Mouse (Mus musculus): ENCODE data around the gene Mdga1.
A peak's percentile ranks its signal among the peaks of the same experiment; 100 is the strongest.

Mdga1 gene

DNA sequence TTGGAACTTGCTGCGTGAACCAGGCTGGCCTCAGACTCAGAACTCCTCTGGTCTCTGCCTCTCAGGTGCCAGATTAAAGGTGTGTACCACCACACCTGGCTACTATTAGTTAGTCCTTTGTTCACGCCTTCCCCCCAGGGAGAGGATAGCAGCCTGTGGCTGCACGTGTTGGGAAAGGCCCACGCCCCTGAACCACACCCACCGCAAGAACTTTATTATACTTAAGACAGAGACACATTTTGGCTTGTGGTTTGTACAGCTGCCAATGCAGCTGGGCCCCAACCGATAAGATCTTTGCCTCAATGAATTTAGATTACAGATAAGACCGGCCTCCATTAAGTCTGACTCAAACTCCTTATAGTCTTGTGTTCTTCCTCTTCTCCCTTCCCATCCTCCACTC, 10.0 kb upstream of the Mdga1 start:
- DNase-seq = peak; percentile 51 to 58

DNA sequence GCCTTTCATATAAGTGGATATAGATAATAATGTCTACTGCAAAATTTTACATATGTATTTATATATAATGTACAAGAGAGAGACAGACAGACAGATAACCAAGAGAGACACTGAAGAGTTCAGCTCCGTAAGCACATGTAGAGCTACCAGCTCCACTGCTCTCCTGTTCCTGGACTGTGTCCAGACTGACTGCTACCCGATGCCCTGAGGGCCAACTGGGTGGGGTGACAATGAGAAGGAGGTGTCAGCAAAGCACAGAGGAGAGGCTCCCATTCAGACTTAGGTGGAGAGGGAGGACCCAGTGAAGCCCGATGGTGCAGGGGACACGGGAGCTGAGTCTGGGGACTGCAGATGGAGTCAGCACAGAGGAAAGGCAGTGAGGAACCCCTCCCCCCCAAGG, 9.1 kb upstream of the Mdga1 start:
- no peak for DNase-seq

DNA sequence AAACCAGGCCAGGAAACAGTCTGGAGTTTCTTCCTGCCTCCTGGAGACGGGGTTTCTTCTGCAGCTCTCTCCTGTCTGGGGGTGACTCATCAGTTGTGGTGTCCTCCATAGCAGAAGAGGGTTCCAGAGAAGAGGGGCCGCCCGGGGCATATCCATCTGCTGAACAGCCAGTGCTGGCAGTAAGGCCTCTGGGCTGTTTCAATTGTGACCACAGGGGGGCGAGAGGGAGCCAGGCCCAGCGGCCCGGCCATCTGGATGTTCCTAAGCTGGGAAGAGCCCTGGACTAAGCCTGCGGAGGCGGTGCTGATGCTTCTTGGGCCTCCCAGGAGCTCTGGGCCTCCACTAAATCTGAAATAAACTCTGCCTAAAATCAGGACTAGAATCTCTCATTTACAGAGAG, 5.8 kb upstream of the Mdga1 start:
- peak; percentile 71 to 73 for DNase-seq

DNA sequence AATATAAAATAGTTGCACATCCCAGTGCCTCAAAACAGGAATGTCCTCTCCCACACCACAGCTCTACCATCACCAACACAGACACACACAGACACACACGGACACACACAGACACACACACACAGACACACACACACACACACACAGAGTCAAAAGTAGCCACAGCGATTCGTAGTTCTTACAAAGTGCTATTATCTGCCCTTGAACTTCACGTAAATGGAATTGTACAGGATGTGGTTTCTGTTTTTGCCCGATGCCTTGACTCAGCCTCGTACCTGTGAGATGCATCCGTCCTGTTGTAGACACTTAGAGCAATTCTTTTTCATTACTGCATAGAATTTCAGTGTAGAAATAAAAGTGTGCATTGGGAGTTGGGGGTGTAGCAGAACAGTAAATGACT, 3.3 kb upstream of the Mdga1 start:
- DNase-seq = peak; percentile 15 to 36

DNA sequence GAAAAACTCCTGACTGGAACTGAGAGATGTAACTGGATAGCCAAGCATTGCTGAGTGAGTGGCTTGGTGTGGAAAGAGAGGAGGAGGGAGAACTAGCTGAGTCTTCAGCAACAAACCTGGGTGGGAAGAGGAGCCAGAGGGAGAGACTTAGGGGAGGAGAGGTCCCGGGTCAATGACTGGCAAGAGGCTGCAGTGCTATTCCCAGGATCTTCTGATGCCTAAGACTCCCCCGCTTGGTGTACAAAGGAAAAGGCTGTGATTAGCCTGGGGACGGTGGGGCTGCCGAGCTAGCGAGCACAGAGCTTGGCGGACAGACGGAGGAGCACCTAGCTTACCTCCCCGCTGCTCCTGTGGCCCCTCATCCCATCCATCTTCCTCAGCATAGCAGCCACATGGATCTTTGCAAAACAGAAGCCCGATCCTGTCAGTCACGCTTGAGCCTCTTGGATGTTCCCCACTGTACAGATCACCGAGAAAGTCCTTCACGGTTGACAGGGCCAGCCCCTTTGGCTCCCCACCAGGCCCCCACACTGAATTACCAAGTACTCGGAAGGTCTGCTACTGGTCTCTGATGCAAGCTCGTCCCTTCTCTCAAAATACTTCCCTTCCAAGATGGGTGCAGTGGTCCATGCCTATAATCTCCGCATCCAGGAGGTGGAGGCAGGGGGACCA, 2.0 kb upstream of the Mdga1 start:
- DNase-seq = no peak

DNA sequence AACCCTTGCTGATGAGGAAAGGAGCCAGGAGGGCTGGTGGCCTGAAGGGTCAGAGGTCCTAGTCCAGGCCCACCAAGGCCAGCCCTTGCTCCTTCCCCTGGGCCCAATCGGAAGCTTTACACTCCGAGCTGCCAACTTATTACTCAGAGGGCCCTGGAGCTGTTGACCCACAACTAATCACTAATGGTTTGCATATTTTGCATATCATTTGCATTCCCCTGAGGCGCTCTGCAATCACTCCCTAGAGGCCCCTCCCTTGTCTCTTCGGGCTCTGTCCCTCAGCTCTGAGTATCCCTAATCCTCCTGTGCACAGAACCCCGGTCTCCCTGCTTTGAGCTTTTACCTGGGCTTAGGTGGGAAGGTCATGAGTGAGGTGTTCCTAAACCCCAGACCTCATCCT, 4.4 kb downstream of the Mdga1 start:
- no peak for DNase-seq

DNA sequence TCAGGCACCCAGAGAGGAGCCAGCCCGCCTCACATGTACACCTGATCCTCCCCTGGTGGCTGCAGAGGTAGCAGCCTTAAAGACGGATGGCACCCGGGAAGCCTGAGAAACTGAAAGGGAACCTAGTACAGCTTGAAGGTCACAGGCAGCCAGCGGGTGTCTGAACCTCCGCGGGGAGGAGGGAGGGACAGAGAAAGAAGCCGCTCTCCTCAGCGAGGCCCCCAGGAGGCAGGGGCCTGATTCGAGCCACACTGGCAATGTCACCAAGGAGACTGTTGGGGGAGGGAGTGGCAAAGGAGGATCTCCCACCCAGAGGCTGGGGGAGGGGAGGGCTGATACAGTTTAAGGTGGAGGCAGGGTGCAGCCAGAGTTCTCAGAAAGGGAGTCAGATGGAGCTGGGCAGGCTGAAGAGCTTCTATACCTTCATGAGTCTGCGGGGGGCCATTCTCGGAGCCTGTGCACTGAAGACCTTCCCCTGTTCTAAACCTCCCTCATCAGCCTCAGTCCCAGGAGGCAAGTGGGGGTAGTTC, 6.1 kb downstream of the Mdga1 start:
- DNase-seq = peak; percentile 42 to 46

DNA sequence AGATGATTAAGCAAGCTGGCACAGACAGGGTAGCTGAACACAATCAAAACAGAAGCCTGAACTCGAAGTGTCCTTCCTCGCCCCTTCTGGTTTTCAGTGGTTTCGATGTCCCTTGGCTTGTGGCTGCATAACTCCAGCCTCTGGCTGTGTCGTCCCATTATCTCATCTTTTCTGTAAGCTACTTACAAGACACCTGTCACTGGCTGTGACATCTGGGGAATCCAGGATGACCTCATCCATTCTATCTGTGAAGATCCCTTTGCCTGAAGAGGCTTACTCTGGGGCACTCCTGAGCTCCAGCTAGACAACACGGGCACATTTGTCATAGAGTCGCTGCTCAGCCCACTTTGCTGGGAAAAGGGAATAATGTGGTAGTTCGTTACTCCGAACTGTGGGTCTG, 14.0 kb downstream of the Mdga1 start:
- DNase-seq = no peak

DNA sequence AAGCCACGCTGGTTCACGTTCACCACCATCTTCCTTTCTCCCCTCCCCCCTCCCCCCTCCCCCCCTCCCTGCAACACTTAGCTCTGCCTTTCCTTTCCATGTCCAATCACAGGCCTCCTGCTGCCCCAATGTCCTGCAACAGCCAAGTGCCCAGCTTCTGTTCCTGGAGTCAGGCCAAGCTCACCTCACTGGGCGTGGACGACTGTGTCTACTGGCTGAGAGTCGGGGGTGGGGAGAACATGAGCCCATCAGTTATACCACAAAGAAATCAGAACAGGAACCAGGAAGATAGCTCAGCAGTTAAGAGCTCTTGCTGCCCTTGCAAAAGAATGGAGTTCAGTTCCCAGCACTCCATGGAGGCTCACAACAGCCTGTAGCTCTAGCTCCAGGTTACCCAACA, 15.6 kb downstream of the Mdga1 start:
- no peak for DNase-seq

DNA sequence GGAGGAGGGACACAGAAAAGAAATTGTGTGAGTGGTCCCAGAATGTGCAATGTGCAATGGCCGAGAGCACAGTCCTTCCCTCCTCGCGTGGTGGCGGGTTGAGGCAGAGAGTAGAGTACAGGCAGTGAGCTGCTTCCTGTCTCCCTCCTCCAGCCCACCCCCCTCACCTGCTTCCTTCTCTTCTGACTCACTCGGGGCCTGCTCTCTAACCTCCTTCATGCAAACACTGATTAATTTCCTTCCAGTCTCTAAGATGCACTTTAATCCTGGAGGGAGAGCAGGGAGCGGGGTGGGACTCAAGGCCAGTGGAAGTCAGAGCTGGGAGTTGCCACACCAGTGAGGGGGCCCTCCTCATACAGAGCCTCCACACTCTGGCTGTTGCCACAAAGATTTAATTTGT, 18.8 kb downstream of the Mdga1 start:
- peak; percentile 59 to 69 for DNase-seq

DNA sequence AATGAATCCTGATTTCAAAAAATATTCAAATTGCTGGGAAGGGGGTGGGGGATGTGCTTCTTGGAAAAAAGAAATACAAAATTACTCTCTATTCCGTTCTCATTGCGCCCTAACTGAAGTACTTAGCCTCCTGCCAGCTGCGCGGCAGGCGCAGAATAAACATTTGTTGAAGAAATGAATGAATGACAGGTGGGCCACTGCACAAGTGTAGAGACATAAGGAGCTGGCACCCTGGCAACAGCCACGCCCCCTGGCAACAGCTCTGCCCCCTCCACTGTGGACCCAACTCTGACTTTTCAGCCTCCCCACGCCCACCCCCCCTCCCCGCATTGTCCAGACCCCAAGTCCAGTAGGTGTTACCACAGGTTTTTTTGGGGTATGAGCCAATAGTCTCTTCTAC, 19.3 kb downstream of the Mdga1 start:
- peak in 1 of 2 experiments; percentile 36 for DNase-seq

DNA sequence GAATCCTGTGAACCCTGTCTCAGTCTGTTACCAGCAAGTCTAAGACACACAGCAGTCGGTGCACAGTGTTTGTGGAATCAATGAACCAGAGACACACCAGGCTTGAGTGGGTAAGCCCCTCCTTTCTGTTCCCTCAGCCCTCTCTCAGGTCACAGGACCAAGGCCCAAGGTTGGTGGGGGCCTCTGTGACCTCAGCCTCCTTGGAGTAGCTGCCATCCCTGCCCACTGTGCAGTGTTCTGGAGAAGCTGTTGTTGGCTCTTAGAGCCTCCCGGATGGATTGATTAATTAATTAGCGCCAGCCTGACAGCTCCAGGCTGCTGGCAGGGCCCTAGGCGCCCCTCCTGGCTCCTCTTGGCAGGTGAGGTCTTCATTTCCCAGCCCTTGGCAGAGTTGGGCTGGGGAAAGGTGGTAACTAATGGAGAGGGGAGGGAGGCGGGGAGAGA, 22.6 kb downstream of the Mdga1 start:
- no peak for DNase-seq

DNA sequence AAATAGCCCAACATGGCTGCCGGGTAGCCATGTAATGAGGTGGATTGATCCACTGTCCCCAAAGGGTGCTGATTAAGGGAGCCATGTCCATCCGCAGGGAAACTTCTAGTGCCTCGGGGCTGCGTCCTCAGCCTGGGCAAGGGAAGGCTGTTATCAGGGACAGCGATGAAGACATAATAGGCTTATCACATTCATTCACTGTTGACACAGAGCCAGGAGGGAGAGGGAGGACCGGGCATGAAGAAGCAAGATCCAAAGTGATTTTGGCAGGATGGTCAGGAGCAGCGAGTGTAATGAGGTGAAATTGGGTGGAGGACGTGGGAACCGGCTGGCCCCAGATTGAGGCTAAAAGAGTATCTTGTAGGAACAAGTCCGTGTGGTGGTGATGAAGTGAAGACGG, 25.5 kb downstream of the Mdga1 start:
- no peak for DNase-seq

DNA sequence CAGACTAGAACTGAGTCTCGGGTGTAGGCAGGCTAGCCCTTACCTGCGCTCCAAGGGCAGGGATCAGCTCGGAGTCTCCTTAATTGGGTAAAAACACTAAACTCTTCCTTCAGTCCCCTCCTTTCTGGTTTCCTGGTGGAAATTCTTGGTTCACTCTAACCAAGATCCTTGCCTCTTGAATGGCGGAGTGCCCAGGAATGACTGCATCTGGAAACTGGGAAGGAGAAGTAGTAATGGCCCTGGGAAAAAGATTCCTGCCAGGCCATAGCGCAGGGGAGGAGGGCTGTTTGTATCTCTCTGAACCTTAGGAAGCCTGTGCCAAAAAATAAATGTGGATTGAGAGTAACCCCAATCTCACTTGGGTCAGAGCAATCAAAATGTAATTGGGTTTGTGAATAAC, 30.9 kb downstream of the Mdga1 start:
- DNase-seq = no peak

DNA sequence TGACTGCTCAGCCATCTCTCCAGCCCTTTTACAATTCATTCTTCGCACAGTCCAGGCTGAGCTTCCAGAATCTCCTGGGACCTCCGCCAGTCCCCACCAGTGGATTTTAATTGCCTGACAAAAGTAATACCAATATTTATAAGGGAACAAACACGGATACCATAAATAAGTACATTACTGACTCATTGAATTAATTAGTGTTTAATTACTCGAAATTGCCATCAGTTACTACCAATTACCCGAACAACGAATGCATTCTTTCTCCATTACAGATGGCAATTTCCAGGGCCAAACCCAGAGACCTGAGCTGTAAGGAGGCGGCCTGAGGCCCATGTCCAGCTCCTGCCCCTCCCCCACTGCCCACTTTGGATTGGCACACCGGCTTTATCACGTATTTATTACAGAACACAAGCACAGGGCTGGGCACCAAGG, 32.5 kb downstream of the Mdga1 start:
- no peak for DNase-seq

DNA sequence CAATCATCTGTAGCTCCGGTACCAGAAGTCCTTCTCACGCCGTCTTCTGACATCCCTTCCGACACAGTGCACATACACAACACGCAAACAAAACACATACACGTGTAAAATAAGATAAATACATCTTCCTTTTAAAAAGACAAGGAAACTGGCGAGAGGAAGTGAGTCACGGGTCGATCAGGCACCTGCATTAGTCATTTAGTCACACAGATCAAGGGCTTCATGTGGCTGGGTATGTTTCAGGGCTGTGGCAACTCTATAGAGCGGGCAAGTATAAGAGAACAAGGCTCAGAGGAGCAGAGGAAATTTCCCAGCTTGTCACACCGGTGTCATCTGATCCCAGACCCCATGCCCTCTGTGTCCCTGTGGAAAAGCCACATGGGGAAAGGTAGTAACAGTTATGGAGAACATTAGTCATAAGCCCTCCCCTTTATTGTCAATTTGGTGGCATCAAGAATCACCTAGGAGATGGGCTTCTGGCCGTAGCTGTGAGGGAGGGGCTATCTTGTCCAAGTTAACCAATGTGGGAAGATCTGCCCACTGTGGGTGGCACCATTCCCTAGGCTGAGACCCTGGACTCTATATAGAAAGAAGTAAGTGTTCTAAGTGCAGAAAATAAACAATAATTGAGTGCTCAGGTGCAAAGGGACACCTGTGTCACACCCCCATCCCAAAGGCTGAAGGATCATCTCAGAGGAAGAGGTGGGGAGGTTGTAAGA, 35.6 kb downstream of the Mdga1 start:
- DNase-seq = no peak

DNA sequence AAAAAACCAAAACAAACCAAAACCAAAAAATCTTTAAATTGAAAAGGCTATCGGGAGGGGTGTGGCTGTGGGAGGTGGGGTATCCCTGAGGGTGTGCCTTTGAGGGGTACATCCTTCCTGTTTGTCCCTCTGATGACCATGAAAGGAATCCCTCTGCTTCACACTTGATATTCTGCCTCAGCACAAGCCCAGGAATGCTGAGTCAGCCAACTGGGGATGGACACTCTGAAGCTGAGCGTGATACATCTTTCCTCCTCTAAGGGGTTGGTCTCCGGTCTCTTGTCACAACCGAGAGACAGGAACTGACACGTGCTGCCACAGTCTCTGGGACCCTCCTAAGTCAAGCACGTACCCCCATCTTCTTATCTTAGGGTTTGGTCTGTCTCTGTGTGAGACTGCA, 37.1 kb downstream of the Mdga1 start:
- DNase-seq = no peak

DNA sequence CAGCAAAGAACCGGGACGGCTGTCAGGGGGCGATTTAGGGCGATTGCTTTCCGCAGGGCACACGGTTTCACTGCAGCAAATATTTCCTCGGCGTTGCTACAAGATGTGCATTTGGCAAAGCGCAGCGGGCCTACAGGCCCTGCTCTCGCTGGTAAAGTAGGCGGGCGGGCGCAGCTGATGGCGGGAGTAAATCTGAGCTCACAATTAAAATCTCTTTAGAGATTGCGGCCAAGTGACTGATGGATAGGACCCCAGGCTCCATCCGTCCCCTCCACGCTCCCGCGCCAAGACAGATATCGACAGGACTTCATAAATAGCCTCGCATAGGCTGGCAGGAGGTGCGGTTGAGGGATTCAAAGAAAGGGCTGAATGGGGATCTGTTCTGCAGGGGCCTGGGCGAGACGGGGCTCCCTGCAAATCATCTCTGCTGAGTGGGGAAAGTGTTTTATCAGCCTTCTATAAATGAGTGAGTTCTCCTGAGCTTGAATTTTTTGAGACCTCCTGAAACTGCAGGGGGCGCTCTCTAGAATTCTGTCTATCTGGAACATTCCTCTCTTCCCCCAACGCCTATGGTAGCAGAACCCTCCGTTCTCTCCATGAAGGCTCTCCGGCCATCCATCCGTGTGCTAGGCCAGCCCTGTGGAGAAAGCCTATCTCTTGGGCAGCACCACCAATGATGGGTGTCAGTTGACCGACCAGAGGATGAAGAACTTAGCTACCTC, 38.5 kb downstream of the Mdga1 start:
- DNase-seq = no peak

DNA sequence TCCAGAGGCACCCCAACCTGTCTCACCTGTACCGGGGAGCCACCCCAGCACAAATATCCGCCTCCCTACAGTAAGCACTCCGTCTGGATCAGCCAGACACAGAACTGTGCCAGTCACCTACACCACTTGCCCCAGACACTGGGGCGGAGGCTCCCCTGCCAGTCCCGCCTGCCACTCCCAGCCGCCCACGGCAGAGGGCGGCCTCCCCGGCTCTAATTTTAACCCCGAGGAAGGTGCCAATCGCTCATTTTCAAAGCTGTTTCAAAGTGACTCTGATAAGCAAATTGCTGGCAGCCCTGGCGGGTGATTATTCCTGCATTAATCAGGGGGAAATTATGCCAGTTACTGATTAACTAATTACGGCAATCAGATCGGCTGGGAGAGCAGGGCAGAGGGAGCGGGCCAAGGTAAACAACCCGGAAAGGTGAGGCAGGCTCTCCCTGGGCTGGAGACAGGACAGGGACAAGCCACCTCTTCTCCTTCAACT, 41.1 kb downstream of the Mdga1 start:
- peak; percentile 38 to 40 for DNase-seq

DNA sequence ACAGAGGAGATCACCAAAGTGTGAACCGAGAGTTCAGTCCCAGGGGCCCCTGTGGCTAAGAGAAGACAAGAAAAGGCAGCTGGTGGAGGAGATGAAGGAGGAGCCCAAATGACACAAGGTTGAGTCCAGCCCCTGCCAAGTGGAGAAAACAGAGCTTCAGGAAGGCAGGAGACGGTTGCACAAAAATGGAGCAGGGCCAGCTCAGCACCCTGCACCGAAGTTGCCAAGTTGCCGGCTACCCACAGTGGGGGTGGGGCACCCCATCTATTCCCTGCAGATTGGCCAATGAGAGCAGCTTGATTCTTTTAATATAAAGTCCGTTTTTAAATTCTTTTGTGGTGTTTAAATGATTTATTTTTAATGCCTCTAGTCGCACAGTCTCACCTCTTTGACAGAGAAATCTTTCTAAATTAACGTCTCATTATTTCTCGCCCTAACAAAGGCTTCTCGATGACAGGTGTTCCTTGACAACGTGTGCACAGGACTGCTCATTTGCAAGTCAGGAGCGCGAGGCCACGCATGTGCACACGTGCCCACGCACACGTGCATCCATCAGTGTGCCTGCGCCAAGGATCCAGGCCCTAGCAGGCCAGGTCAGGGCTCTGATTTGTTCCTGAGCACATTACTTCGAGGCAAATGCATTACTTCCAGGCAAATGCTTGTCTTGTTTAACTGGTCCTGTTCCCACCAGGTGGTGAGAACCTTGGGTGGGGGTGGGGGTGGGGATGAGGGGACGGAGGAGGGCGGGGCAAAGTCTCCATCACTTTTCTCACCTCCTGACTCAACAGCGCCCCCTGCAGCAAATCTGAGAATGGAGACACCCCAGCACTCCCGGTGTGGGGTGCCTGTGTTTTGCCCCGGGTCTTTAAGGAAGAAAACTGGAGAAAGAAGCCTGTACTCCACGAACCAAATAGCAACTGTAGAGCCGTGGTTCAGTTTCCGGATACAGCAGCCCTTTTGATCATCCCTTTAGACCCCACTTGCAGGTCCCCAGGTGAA, 44.0 kb downstream of the Mdga1 start:
- DNase-seq = no peak

DNA sequence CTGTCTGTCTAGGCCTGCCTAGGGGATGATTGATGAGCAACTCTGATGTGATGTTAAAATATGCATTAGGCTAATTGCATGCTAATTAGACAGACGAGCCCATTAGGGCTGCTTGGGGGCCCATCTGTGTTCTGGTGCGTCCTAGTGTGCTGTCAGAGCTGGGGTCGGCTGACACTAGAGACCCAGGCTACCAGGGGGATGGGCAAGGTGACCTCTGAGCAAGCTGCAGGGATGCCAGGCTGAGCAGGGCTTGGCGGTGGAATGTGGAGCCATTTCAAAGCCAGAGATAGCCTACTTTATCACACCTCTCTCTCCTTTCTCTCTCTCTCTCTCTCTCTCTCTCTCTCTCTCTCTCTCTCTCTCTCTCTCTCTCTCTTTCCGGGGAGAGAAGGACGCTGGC, 49.8 kb downstream of the Mdga1 start:
- DNase-seq = no peak

DNA sequence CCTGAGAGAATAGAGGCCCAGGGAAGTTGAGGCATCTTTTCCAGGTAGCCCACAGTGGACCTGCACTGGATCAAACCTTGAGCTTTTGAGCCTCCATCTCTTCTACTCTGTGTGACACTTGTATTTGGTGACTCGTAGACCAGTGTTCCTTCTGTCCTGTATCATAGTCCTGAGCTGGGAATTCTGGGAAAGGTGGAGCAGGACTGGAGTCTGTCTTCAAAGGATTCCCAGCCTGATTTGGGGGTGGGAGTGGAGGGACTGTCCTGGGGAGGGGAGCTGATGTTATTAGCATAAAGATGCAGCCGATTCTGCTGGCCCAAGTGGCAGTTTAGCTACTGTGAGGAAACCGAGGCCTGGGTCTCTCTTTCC, 50.4 kb downstream of the Mdga1 start:
- DNase-seq = no peak
